Mouse (Mus musculus): Measurements from ENCODE around the gene Pramel5. TPM values are rescaled to one million over a fixed set of nuclear protein-coding genes. Genes with fewer than 3 reads are reported as not detected.

Pramel5 gene
- polyA plus RNA-seq (2014; fragmentation: Illumina TruSeq; extraction: RNeasy Lipid Tissue Mini Kit (QIAGEN cat#74804); ENCODE audit: low read depth, low replicate concordance) = not detected

GRCm38 (mm10) chr4:144280388-144280787 lies at the start of gene Pramel5:
Gene Pramel5 (minus strand): TSS chr4:144280488.

DNA sequence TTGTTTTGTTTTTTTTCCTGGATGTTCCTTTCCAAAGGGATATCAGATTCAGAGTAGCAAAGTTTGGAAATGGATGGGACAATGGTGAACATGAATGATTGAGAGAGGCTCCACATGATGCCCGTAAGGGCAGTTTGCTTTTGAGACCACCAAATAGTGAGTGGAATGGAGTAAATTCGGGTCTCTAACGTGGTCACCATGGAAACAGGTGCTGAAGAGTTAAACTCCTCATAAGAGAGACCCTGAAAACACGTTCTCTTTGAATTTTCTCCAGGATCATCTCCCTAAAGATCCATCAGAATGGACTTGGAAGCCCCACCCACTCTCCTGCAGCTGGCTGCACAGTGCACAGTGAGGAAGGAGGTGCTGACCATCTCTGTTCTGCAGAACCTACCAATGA lies 49.7 kb upstream of the Pramel5 start, which contains the start of gene Gm13128:
TSS of gene Gm13128 (plus strand) at position 301 of the 400 bp plus-strand sequence.

Other genes with a start within 250 kb of the Pramel5 start
- not detected for gene Pramel4, start 221.4 kb downstream of the Pramel5 start, polyA plus RNA-seq (2014; fragmentation: Illumina TruSeq; extraction: RNeasy Lipid Tissue Mini Kit (QIAGEN cat#74804); ENCODE audit: low read depth, low replicate concordance)
- not detected for gene Gm13102, start 174.0 kb downstream of the Pramel5 start, polyA plus RNA-seq (2014; fragmentation: Illumina TruSeq; extraction: RNeasy Lipid Tissue Mini Kit (QIAGEN cat#74804); ENCODE audit: low read depth, low replicate concordance)
- not detected for gene Oog3, start 117.8 kb downstream of the Pramel5 start, polyA plus RNA-seq (2014; fragmentation: Illumina TruSeq; extraction: RNeasy Lipid Tissue Mini Kit (QIAGEN cat#74804); ENCODE audit: low read depth, low replicate concordance)
- gene Oog2, start 89.8 kb downstream of the Pramel5 start, polyA plus RNA-seq (2014; fragmentation: Illumina TruSeq; extraction: RNeasy Lipid Tissue Mini Kit (QIAGEN cat#74804); ENCODE audit: low read depth, low replicate concordance) = not detected
- gene C87977, start 67.2 kb downstream of the Pramel5 start, polyA plus RNA-seq (2014; fragmentation: Illumina TruSeq; extraction: RNeasy Lipid Tissue Mini Kit (QIAGEN cat#74804); ENCODE audit: low read depth, low replicate concordance) = not detected
- gene Gm13128, start 49.8 kb upstream of the Pramel5 start, polyA plus RNA-seq (2014; fragmentation: Illumina TruSeq; extraction: RNeasy Lipid Tissue Mini Kit (QIAGEN cat#74804); ENCODE audit: low read depth, low replicate concordance) = not detected
- gene Gm13119, start 77.5 kb upstream of the Pramel5 start, polyA plus RNA-seq (2014; fragmentation: Illumina TruSeq; extraction: RNeasy Lipid Tissue Mini Kit (QIAGEN cat#74804); ENCODE audit: low read depth, low replicate concordance) = not detected
- not detected for gene Pramef20, start 97.4 kb upstream of the Pramel5 start, polyA plus RNA-seq (2014; fragmentation: Illumina TruSeq; extraction: RNeasy Lipid Tissue Mini Kit (QIAGEN cat#74804); ENCODE audit: low read depth, low replicate concordance)
- gene Pramef12, start 128.0 kb upstream of the Pramel5 start, polyA plus RNA-seq (2014; fragmentation: Illumina TruSeq; extraction: RNeasy Lipid Tissue Mini Kit (QIAGEN cat#74804); ENCODE audit: low read depth, low replicate concordance) = 0.24 TPM
- not detected for gene 1700012P22Rik, start 158.3 kb upstream of the Pramel5 start, polyA plus RNA-seq (2014; fragmentation: Illumina TruSeq; extraction: RNeasy Lipid Tissue Mini Kit (QIAGEN cat#74804); ENCODE audit: low read depth, low replicate concordance)
- gene Gm9944, start 172.8 kb upstream of the Pramel5 start, polyA plus RNA-seq (2014; fragmentation: Illumina TruSeq; extraction: RNeasy Lipid Tissue Mini Kit (QIAGEN cat#74804); ENCODE audit: low read depth, low replicate concordance) = not detected
- not detected for gene Aadacl3, start 183.3 kb upstream of the Pramel5 start, polyA plus RNA-seq (2014; fragmentation: Illumina TruSeq; extraction: RNeasy Lipid Tissue Mini Kit (QIAGEN cat#74804); ENCODE audit: low read depth, low replicate concordance)
- gene 9430007A20Rik, start 239.3 kb upstream of the Pramel5 start, polyA plus RNA-seq (2014; fragmentation: Illumina TruSeq; extraction: RNeasy Lipid Tissue Mini Kit (QIAGEN cat#74804); ENCODE audit: low read depth, low replicate concordance) = not detected